Mouse (Mus musculus) liver, postnatal 0 days (tissue): ENCODE data around the gene Pde10a.

Experiments used
- CTCF ChIP-seq: sonication (generic); IDR thresholded peaks from 2 replicates; pipeline ENCODE4 v1.5.1; 2016; ENCODE audit warnings: antibody characterized with exemption, low read depth
- EP300 ChIP-seq: IDR thresholded peaks from 2 replicates; pipeline ENCODE4 v1.6.1; 2016; ENCODE audit warnings: antibody characterized with exemption, low read depth, mild to moderate bottlenecking

- TF ChIP-seq CTCF (no peak), EP300 (no peak)
Measured at GRCm38 (mm10) chr17:8929636-8930035, 404.5 kb downstream of the Pde10a start.
